Mouse (Mus musculus): ENCODE results near the gene Fbxl15.

Gene Fbxl15

DNA sequence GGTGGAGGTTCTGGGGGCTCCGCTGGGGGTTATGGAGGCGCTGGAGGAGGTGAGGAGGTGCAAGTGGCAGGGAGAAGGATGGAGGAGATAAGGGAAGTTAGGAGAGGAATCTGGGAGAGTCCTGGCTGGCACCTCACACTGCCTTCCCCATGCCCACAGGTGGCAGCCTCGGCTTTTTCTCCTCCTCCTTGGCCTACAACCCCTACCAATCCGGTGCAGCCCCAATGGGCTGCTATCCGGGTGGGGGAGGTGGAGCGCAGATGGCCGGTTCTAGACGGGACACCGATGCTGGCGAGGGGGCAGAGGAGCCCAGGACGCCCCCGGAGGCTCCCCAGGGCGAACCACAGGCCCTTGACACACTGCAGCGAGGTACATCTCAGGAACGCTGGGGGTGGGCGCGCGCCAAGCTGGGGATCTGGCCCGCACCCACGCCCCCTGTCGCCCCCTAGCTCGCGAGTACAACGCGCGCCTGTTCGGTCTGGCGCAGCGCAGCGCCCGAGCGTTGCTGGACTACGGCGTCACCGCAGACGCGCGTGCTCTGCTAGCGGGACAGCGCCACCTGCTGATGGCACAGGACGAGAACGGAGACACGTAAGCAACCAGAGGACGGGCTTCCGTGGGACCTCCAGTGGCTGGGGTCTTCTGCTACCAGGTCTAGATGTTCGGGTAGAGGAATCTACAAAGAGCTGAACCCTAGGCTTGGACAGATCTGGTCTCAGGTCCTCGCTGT is 19.1 kb upstream of the Fbxl15 start:
- peak; percentile 62 for DNase-seq

DNA sequence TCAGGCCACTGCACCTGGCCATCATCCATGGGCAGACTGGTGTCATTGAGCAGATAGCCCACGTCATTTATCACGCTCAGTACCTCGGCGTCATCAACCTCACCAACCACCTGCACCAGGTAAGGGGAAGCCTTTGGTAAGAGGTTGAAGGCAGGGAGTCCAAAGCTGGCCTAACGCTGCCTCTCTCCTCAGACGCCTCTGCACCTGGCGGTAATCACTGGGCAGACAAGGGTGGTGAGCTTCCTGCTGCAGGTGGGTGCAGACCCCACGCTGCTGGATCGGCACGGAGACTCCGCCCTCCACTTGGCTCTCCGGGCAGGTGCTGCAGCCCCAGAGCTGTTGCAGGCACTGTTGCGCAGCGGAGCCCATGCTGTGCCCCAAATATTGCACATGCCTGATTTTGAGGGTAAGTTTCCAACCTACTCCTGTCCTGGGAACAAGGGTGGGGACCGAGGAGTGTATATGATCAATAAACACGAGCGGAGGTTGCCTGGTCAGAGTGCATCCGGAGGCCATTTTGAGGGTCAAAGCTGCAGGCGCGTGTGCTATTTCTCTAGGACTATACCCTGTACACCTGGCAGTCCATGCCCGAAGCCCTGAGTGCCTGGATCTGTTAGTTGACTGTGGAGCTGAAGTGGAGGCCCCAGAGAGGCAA is 18.2 kb upstream of the Fbxl15 start:
- DNase-seq: no peak

DNA sequence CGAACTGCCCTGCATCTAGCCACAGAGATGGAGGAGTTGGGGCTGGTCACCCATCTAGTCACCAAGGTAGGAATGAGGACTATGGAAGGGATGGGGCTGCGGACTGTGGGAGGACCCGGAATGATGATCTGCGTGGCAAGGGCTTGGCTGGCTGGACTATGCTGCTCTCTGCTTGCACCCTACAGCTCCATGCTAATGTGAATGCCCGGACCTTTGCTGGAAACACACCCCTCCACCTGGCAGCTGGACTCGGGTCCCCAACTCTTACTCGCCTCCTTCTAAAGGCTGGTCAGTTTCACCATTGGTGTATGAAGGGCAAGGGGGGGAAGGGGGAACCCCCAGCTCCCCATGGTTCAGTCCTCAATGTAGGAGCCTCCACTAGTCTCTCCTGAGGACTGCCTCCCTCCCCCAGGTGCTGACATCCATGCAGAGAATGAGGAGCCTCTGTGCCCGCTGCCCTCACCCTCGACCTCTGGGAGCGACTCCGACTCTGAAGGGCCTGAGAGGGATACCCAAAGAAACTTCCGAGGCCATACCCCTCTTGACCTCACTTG is 17.6 kb upstream of the Fbxl15 start:
- DNase-seq: no peak

DNA sequence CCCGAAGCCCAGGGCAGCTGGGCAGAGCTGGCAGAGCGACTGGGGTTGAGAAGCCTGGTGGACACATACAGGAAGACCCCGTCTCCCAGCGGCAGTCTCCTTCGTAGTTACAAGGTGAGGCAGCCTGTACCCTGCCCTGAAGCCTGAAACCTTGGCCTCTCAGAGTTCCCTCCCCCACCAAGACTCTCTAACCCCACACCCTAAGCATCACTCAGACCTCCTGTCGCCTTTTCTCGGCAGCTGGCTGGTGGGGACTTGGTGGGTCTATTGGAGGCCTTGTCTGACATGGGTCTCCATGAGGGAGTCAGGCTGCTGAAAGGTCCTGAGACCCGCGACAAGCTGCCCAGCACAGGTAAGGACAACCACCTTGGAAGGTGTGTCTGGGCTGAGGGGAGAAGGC is 16.6 kb upstream of the Fbxl15 start:
- no peak for DNase-seq

DNA sequence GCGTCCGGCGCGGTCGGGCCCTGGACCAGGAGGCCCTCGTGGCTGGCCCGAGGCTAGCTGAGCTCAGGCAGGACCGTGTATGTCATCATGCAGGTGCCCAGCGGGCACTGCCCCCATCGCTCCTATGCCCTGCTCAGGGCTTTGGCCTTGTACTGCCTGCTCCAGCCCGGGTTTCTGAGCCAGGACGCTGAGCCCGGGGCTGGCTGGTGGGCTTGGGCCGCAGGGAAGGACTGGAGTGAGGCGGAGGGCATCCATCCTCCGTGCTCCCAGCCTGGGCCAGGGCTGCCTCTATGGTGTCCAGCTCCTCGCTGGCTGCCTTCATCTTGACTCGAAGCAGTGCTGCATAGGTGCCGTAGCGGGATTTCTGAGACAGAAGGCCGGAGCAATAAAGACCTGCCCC is 15.4 kb upstream of the Fbxl15 start:
- DNase-seq: no peak

DNA sequence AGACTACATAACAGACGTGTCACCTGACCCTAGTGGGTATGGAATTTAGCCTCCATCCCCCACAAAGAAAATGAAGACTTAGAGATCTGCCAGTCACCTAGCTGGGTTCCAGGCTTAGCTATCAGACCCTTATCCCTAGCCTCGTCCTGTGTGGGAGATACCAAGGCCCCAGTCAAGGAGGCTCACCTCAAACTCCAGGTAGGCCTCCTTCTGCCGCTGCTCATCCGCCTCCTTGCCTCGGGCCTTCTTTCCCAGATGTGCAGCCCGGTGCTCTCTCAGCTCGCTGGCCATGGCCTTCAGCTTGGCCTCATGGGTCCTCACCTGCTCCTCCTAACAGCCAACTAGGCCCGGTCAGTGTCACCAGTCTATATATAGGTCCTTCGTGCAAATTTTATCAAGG is 14.9 kb upstream of the Fbxl15 start:
- DNase-seq: no peak

DNA sequence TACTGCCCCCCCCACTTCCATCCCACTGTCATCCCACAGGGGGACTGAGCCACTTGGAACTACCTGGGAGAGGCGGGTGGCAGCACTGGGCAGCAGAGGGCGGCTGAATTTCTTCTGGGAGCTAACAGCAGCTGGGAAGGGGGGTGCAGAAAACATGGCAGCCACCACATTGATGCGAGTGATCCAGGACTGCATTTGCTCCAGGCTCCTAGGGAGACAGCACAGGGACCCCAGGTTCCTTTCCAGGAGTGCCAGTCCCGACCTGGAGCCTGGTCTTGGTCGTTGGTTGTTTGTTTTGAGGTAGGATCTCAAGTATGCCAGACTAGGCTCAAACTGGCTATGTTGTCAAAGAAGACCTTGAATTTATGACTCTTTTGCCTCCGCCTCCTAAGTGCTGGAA is 14.4 kb upstream of the Fbxl15 start:
- no peak for DNase-seq

DNA sequence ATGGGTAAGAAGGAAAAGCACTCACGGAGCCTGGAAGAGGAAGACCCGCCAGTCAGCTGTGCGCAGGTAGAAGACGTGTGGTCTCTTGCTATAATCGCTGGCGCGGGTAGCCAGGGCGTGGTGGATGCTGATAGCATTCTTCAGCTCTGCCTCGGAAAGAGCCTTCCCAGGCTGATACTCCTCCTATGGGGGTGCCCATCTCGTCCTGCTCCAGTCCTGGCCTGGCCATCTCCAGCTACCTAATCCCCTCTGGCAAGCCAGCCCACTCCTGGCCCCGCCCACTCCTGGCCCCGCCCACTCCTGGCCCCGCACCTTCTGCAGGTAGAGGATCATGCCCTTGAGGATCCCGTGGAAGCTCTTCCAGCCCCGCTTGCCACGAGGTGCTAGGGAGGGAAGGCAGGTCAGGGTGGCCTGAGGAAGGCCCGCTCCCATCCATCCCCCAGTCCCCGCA is 13.8 kb upstream of the Fbxl15 start:
- DNase-seq: no peak

DNA sequence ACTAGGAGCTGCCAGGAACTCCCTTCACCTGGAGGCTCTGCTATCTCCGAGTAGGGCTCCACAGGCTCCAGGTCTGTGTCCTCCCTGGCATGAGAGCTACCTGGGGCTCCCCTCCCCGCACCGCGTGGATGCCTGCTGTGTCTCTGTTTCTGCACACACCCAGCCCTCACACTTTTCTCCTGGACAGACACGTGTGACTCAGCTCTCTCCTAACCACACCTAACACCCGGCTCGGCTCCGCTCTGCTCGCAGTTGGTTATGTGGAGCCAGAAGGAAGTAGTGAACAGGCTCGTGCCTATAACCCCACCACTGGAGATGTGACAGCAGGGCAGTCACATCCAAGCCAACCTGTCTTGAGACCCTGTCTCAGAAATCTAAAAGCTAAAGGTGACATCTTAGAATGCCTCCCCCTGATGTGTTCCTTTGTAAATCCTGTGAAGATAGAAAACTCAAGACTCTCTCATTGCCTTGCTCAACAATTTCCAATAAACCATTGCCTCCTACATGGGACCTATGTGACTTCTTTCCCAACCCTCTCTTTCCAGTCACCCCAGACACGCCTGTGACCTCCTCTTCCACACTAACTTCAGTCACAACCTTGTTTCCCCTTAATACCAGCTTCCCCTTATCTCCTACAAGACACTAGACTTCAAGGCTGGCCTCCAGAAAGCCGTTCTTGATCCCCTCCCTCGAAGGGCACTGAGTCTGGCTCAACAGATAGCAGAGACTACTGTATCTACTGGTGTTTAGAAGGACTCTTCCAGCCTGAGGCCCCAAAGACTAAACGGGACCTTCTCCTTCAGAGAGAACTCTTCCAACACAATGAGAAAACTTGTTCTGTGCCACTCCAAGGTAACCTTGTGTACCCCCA is 12.9 kb upstream of the Fbxl15 start:
- DNase-seq: no peak

DNA sequence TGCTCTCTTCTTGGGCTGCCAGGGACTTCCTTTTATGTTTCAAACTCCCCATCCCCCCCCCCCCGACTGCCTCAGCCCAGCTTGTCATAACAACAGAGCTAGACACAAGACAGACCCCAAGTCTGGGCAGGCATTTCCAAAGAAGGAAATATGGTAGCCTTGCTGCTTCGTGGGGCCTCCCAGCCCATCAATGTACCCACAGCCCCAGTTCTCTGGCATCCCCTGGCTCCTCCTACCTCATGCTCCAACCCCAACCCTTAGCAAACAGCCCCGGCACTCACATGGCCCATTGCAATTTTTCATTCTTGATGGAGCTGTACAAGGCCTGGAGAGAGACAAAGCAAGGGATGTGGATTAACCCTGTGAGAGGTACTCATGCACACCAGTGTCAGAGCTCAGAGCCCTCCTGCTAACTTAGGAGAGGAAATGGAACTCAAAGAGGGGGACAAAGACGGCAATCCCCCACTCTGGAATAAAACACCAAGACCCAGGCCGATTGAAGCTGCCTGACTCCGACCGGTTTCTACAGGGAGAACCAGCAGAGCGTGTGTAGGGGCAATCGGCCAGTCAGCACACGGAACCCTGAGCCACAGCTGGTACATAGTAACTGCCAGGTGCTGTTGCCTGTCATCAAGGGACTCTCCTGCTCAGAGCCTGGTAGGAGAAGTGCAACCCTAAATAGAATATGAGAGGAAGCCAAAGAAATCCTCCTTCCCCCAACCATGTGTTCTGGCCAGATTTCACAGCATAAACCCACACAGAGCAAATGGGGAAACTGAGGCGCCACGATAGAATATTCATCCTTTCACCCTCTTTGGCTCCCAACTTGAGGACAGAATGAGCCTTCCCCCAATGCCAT is 12.0 kb upstream of the Fbxl15 start:
- DNase-seq: no peak

DNA sequence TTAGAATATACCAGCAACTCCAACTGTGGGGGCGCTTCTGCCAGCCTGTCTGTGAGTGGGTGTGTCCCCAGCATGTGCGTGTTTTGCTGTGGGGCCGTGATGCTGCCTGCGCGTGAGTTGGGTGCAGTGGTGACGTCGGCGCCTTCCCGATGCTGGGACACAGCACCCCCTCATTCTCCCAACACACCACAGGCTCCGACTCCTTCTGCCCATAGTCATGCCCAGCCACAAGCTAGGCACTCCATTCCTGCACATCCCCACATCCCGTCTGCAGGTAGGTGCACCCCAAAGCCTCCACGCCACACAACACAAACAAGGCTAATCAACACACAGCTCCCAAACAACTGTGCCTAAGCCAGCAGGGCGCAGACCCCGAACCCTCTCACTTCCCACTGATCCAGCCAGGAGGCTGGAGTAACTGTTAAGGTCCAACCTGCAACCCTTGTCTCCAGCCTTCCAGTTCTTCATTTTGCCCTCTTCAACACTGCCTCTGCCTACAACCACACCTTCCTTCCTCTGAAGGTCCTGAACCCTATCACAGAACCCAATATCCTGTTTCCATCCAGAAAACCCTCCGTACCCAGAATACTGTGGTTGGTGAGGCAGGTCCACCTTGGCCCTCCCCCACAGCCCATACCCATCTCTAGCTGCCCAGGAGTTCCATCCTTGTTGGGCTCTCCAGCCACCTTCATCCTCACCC is 11.0 kb upstream of the Fbxl15 start:
- DNase-seq: no peak

DNA sequence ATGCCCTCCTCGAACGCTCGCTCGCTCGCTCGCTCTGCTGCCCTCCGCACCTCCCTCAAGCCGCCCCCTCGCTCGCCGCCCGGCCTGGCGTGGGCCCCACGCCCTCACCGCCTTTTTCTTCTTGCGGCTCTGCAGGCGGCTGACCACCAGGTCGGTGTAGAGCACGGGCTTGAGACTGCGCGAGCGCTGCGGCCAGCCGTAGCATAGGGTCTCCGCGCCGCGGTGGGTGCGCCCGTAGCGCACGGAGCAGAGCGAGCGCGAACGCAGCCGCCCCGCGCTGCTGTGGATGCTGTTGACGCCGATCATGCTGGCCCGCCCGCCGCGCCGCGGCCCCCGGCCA is 10.5 kb upstream of the Fbxl15 start:
- no peak for DNase-seq

DNA sequence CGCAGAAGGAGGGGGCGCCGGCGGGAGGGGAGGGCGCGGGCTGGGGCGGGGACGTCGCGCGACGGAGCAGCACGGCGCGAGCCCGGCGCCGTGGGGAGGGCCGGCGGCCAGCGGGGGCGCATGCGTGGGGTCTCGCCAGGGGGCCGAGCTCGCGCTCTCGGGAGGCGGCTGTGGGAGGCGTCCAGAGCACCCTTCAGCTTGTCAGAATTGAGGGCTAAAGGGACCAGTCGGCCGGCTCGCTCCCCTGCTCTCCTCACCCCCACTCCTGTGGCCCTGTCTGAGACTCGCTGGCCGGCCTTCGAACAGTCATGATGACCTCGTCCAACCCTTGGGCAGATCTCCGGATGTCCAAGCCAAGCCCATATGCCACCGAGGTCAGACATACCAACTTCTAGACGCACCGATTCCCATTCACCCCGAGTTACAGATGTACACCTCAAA is 9.9 kb upstream of the Fbxl15 start:
- no peak for DNase-seq

DNA sequence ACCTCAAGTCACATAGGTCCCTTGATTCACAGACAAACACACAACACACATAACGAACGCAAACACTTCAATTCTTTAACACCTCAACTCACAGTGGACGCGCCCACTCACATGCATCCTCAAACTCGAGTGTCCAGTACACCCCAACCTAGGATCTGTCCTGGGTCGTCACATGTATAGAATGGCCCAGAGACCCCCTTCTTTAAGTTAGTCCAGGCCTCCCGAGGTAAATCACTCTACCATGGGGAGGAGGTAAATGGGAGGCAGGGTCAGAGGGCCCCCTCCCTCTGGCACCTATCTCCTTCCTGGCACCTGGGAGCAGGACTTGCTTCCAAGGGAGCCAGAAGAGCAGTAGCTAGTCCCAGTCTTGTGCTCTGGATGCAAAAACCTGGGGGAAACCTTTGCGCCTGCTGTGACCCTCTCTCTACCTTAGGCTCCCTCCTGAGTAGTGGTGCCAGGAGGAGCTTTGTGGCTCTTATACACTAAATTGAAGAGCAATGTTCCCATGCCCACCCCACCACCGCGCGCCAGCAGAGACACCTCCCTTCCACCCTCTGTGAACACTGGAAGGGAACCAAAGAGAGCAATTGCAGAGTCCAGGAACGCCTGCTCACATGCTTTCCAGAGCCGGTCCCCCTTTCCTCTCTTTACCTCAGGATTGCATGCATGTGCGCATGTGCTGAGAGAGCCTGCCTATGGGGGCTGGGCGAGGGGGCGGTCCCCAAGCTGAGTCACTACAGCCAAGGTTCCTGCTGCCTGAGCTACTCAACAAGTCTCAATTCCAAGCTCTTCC is 9.2 kb upstream of the Fbxl15 start:
- no peak for DNase-seq

DNA sequence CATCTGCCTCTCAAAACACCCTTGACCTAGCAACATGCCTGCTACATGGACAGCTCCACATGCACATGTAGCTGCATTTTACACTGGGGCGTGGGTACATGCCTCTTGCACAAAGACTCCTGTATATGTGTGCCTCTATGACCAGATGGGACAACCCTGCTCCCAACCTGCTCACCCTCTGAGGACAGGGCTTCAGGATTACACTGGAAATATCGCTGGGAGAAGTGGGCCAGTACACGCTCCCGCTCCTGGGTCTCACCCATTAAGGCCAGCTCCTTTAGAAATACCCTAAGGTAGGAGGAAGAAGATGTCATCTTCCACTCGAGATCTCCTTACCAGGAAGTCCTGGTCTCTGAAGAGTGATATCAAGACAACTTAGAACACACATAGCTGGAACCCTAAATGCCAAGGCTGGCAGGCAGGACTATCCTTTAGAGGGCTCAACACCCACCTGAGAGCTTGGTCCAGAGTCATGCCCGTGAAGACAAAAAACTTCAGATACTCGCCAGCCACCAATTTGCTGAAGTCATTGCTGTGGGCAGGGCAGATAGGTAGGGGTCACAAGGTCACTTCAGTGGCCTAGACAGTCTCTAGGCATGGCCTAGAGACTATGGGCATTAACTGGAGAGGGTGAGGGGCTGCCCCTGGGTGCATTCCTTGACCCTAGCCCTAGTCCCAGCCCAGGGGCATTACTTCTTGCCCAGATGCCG is 7.8 kb upstream of the Fbxl15 start:
- DNase-seq: no peak

DNA sequence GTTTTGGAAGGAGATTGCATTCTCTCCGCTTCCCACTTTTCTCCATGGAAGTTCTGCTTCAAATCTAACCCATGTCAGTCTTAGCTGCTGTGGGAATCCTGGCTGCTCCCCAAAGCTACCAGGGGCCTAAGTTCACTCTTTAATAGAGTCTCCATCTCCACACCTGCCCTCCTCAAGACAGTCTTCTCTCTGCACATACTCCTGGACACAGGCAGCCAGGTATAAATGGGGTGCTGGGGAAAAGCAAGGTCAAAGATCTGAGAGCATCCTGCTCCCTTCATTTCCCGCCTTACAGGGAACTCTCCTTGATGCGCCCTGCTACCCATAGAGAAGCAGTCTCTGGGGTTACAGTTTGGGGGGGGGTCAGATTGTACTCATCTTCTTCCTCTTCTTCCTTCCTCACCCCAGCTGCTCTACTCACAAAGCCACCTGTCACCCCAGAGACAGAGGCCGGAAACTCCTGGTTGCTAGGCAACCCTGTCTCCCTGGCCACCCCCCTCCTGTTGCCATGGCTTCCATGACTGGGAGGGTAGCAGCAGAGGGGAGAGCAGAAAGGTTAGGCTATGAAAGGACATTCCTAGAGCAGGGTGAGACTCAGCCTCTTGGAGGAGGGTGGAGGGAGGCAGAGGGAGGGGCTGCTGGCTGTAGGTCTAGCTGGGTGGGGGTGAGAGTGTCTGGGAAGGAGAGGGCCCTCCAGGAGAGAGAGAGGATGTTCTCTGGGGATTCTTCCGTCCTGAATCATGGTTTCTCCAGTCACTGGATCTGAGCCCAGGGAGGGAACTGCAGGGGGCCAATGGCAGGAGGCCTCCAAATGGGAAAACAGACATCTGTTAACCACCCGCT is 6.7 kb upstream of the Fbxl15 start:
- no peak for DNase-seq

DNA sequence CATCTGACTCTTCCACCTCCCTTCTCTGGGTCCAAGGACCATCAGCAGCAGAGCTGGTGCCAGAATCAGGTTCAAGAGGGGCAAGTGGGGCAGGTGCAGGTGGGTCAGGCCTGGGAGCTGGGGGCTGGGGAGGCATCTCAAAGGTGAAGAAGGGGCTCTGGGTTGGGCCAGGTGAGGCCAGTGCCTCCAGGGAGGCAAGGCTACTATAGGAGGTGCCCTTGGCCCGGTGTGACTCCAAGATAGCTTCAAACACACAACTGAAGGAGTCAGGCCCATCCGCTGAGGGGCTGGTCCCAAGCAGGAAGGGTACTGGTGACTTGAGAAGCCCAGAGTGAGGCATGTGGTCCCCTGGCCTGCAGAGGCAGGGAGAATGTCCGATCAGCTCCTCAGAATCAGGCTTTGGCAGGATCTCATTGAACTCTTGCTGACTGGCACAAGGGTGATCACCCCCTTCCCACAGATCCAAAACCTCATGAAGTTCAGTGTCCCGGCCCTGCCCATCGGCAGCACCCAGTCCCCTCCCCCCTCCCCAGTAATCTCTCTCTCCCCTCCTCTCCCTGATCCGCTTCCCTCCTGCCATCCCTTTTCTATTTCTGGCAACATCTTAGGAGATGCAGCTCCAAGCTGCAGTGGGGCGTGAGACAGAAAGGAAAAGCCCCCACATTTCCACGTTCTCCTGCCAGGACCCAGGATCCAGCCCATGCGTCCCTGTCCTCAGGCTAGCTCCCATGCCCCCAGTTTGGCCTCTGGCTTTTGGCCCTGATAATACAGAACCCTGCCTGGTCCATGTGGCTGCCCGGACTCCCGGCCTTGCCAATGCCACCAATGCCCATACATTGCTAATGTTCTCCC is 5.6 kb upstream of the Fbxl15 start:
- no peak for DNase-seq

DNA sequence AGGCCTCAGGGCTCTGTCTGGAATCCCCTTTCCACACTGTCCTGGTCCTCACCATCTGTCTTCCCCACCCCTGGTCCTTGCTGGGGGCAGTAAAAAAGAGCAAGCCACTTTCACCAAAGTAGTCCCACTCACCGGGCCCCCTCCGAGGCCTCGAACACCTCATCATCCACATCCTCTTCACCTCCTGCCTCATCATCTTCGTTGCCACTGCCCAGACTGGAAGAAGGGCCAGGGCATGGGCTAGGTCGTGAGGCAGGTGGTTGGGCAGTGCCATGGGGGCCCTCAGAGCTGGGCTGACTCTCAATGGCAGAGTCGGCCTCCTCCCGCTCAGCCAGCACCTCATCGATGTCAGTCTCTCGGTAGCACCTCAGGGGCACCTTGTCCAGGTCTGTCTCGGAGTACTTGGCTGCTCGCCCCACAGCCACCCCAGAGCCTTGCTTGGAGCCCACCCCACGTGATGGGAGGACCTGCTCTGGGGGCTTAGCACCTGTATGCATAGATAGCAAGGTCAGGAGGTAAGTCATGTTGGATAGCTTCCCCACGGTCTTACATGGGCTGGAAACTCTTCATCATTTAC is 4.9 kb upstream of the Fbxl15 start:
- DNase-seq: no peak

All from kidney, adult 11 months (tissue).